Mouse (Mus musculus): ENCODE measurements around the gene 2210408I21Rik. TPM values are rescaled to one million over a fixed set of nuclear protein-coding genes. Genes with fewer than 3 reads are reported as not detected.
A peak's percentile ranks its signal among the peaks of the same experiment; 100 is the strongest.
"Not testable (repeated sequence)": the region's sequence is repeated elsewhere in the genome, so short reads cannot be mapped to it uniquely, and the experiment has no call there.

2210408I21Rik gene
- 1 to 10 TPM; 3.6 to 4.5 TPM for total RNA-seq (2021)
- long read RNA-seq, experiment 1, partial matches to known transcripts = 1 of 4 reads
- long read RNA-seq, experiment 1, other reads (novel, unspliced or antisense) = 0 of 4 reads
- long read RNA-seq, experiment 2, partial matches to known transcripts = 0 of 3 reads
- long read RNA-seq, experiment 2, other reads (novel, unspliced or antisense) = 0 of 3 reads

DNA sequence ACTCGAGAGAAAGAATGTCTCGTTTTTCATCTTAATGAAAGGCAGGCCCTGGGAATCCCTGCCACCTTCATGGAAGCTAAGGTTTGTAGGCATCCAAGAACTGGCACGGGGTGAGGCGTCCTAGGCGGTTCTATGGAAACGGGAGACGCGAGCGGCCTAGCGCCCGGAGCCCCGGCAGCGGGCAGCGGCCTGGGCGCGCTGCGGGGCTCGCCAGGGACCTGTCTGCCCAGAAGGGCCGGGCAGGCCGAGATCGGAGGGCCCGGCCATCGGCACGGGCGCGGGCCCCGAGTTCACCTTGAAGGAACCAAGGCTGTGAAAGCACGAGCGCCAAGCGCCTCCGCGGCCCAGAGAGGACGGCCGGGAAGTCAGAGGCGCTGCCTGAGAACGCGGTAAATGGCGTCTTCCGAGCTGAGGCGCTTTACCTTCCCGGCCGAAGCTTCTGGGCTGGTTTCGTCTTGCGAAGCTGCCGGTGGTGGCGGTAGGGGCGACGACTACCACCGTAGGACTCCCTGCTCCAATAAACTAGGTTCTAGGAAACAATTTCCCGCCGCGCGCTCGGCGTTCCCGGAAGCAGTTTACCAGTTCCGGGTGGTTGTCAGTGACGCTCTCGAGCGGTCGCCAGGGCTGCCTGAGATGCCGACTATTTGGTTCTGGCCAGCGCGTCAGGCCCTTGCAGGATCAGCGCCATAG is at the start of gene 2210408I21Rik, which contains the start of gene Slf1:
Gene 2210408I21Rik, plus strand, starts transcription at position 610 of the 690 bp plus-strand sequence.
Gene Slf1, minus strand, starts transcription at position 543 of the 690 bp plus-strand sequence.
- peak; percentile 80 for DNase-seq
- intact Hi-C loops (cut with DNase I) = no loop called here

- intact Hi-C loops (cut with DNase I); DNase-seq: not testable (repeated sequence)
Measured at GRCm38 (mm10) chr13:77092876-77093275, 42.5 kb upstream of the 2210408I21Rik start.

- intact Hi-C loops (cut with DNase I) = no loop called here
Measured at GRCm38 (mm10) chr13:77107734-77108133, 27.6 kb upstream of the 2210408I21Rik start.

DNA sequence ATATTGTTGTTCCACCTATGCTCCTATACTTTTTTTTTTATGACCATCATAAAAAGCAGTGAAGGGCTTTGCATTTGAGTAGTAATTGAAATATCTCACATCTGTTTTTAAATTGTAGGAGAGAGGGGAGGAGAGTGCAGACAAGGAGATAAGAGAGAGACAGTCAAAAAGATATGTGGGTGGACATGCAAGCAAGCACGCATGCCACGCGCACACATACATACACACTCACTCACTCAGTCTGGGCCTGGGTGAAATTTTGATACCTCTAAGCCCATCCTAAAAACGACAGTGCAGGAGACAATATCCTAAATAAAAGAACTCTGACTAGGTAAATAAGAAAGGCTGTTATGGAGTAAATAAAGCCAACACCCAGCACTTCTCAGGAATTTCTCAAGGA is 16.6 kb upstream of the 2210408I21Rik start:
- intact Hi-C loops (cut with DNase I) = no loop called here
- no peak for DNase-seq

More at GRCm38 (mm10) chr13:77107734-77108133, 27.6 kb upstream of the 2210408I21Rik start:
- DNase-seq = no peak

GRCm38 (mm10) chr13:77125159-77125558 is 10.2 kb upstream of the 2210408I21Rik start:
- intact Hi-C loops (cut with DNase I) = no loop called here
- DNase-seq = no peak

- intact Hi-C loops (cut with DNase I) = no loop called here
Measured at GRCm38 (mm10) chr13:77128240-77128639, 7.1 kb upstream of the 2210408I21Rik start.

DNA sequence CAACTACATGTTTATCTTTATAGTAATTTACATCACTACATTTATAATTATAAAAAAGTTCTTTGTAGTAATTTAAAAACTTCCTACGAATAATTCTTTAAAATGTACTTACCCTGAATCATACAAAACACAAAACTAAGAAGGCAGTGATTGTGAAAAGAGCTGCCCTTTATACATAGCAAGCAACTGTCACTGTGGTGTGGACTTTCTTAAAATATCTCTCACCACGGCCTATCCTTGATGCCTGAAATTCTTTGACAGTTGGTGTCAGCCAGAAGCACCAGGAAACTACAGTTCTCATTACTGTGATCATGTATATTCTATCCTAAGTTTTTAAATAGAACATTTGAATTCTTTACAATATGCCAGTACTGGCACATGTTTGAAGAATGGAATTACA is 4.2 kb upstream of the 2210408I21Rik start:
- intact Hi-C loops (cut with DNase I) = no loop called here
- no peak for DNase-seq

More at GRCm38 (mm10) chr13:77128240-77128639, 7.1 kb upstream of the 2210408I21Rik start:
- DNase-seq = no peak

GRCm38 (mm10) chr13:77135621-77135981 is 261 bp downstream of the 2210408I21Rik start:
- no peak for DNase-seq
- intact Hi-C loops (cut with DNase I) = no loop called here

DNA sequence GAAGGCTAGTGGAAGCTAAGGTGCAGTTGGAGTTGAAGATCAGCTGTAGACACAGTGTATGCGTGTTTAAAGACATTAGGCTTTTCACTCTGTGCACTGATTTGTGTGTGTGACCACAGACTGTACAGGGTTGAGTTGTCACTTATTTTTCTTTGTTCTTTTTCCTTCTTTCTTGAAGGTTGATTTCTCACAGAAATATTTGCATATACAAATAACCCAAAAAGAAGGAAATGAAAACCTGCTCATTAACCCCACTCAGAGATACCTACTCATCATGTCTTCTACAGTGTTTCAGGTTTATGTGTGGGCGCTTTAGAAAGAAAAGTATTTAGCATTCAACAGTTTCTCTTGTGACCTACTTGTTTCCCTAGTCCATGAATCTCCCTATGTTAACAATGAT is 5.5 kb downstream of the 2210408I21Rik start:
- intact Hi-C loops (cut with DNase I) = no loop called here
- DNase-seq = no peak

- DNase-seq = no peak
- intact Hi-C loops (cut with DNase I) = no loop called here
Measured at GRCm38 (mm10) chr13:77177931-77178330, 42.6 kb downstream of the 2210408I21Rik start.

DNA sequence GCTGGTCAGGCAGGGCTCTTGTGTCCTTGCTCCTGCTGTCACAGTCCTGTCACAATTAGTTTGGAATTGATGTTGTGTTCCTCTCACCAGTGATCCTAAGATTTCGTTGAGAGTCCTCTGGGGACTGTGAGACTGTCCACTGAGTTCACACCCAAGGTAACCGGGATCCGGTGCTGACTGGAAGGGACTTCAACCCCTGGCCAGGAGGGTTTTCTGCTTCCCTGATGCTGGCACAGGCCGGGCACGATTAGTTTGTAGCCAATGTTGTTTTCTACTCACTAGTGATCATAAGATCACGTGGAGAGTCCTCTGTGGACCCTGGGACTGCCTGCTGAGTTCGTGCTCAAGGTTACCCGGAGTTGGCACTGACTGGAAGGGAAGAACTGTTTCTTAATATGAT is 55.3 kb downstream of the 2210408I21Rik start:
- no peak for DNase-seq
- intact Hi-C loops (cut with DNase I) = no loop called here

DNA sequence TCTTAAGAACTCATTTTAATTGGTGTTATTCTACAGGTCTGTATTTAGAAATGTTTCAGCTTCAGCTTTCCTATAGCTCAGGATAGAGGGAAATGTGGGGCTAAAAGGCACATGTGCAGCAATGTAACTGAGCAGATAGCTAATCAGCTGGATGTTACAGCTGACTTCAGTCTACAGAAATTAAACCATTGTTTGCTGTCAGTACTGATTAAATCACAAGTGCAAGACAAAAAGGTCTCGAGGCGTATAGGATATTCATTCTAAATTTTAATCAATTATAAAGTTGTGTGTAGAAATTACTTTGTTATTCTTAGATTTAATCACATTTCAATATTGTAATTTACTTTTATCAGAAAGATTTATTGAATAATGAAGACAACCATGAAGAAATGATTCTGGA is 56.9 kb downstream of the 2210408I21Rik start:
- no peak for DNase-seq
- intact Hi-C loops (cut with DNase I) = no loop called here

- no peak for DNase-seq
- intact Hi-C loops (cut with DNase I) = no loop called here
Measured at GRCm38 (mm10) chr13:77208764-77209418, 73.6 kb downstream of the 2210408I21Rik start.

- DNase-seq = no peak
- intact Hi-C loops (cut with DNase I) = no loop called here
Measured at GRCm38 (mm10) chr13:77213196-77213595, 77.9 kb downstream of the 2210408I21Rik start.

GRCm38 (mm10) chr13:77215460-77215859 is 80.1 kb downstream of the 2210408I21Rik start:
- intact Hi-C loops (cut with DNase I) = no loop called here
- no peak for DNase-seq

GRCm38 (mm10) chr13:77217672-77218280 is 82.4 kb downstream of the 2210408I21Rik start:
- no peak for DNase-seq
- intact Hi-C loops (cut with DNase I) = no loop called here

DNA sequence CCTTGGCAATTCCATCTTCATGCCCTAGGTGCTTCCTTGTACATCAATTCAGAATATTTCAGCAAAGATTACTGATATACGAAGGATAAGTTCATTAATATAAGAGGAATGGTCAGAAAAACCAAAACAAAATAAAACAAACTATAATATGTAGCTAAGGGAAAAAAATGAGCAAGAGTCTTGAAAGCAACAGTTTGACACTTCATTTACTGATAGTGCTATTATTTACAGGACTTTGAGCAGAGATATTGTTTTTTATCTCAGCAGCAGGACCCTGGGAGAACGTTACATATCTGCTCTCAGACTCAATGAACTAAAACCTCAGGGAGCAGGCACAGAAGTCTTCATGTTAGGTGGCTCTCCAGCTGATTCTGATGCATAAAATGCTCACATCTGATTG is 85.7 kb downstream of the 2210408I21Rik start:
- DNase-seq = no peak
- intact Hi-C loops (cut with DNase I) = no loop called here

DNA sequence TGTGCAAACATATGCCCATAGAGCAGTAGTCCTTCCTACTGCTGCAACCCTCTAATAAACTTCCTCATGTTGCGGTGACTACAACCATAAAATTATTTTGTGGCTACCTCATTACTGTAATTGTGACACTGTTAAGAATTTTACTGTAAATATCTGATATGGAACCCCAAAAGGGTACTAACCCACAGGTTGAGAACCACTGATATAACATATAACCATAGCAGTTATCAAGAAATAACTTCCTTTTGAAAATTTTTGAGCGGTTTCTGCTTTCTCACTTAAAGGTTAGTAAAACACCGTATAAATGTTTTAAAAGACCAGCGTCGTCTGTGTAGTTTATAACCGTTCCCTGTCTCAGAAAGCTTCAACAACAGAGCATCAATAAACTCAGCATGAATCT is 121.2 kb downstream of the 2210408I21Rik start:
- intact Hi-C loops (cut with DNase I) = no loop called here
- DNase-seq = no peak

DNA sequence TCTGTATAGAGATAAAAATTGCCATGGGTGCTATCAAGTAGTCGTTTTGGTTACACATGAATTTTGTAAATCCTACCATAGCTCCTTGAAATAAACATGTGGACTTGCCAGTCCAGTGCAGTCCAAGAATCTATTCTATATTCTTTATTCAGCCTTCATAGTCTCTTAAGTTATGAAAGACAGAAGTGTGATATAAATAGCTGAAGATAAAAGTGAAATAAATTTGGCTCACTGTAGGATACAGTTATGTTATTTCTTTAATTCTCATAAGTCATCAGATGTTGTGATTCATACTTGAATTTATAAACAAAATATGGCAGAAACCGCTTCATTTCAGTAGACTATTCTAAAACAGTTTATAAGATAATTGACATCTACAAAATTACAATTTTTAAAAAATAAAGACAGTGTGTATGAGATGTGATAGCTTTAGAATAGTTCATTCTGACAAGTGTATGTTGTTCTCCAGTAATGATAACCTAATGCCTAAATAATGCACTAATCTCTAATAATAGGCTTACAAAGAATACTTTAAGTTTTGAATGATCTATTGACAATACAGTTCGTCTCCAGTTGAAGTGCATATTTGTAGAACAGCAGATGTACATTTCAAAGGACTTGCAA is 127.5 kb downstream of the 2210408I21Rik start:
- intact Hi-C loops (cut with DNase I) = no loop called here

DNA sequence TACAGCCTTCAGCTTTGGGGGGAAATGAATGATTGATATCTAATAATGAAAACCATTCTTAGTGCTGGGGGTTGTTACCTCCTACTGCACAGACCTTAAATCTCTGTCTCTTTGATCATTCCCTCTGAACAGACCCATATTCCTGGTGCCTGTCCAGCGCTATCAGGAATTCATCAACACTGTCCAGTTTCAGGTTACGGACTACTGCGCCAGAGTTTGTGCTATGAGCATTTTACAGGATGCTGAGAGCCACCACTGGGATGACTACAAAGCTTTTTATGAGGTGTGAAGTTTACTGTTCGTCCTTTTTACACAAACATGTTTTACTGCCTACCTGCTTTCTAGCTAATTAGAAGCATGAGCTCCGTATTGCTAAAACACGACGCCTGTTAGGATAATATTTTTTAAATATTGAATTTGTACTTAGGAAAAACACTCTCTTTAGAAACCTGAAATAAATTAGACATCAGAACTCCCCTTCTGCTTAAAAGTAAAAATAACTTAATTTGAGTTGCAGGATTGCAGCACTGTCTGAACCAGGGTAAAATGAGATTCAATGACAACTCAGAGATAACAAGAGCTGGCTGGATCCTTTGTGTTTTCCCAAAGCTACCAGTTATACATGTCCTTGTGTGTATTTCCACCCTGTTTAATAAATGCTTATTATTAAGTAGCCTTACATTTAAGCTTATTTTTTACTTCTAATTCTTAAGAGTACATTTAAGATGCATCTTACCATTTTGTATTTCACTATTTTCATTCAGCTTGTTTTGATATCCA is 128.2 kb downstream of the 2210408I21Rik start:
- intact Hi-C loops (cut with DNase I) = no loop called here
- no peak for DNase-seq

More for the DNA sequence above, 127.5 kb downstream of the 2210408I21Rik start:
- DNase-seq = no peak

Measured in gastrocnemius, postnatal 36 days (tissue).